Mouse (Mus musculus) urinary bladder, postnatal 14 days (tissue): ENCODE data around the gene Myoz2.

Experiments
- DNase-seq: peaks from one replicate; pipeline ENCODE4 v3.0.0; 2021; ENCODE audit warnings: low spot score

Myoz2 gene

DNA sequence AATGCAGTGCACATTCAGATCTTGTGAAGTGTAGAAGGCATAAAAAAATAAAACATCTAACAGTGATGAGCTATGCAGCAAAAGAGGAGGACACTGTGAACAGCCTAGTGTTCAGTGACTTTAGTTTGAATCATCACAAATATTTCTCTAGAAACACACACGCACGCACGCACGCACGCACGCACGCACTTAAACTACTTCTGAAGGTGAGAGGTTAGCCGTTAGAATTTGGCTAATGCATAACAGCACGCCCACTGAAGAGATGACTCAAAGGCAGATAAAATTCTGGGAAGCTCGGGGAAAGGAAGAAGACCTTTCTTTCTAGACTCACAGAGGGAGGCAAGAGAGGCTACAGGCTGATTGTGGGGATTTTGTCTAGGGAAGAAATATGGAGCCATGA lies 27.4 kb downstream of the Myoz2 start:
- DNase-seq, result no peak

DNA sequence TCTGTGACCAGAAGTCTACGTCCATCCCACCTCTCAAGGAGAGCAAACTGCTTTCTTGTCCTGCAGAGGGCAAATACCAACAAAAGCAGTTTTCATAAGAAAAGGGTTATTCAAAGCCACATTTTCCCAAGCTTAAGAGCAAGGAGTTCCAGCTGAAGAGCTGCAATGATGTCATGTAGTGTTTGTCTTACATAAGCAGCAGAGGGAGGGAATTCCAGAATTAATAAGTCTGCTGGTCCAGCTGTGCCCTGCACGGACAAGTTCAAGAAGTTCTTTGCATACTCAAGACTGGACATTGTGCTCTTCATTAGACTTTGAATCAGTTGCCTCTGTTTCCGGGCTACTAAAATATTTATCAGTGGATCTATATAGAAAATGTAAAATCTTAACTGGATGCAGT lies 33.8 kb downstream of the Myoz2 start:
- DNase-seq, result no peak

DNA sequence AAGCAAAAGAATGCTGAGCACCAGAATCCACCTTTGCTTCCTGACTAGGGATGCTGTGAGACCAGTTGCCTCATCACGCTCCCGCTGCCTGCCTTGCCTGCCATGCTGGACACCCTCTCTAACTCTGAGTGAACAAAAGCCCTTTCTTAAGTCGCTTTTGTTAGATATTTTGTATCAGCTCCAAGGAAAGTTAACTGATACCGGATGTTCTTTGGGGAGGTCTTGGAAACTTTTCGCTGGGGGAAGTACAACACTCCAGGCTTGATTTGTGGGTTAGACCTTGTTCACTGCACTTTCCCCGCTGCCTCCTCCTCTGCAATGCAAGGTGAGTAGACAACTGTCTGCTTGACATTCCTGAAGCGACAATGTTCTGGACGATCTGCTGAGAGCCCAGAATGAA lies 36.3 kb downstream of the Myoz2 start:
- DNase-seq, result no peak

DNA sequence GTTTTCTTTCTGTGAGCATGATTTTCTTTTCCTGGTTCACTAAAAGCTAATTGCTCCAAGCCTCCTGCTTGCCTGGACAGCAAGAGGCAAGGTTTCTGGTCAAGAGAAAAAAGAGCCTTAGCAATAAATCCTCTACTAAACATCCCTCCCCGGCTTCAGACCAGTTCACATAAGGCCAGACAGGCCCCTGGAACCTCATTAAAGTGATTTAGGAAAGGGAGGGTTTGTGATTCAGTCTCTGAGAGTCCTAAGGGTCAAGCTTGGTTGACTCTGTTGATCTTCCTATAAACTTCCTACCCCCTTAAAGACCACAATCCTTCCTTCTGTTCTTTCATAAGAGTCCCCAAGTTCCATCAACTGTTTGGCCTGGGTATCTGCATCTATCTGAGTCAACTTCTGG lies 37.8 kb downstream of the Myoz2 start:
- DNase-seq, result no peak

DNA sequence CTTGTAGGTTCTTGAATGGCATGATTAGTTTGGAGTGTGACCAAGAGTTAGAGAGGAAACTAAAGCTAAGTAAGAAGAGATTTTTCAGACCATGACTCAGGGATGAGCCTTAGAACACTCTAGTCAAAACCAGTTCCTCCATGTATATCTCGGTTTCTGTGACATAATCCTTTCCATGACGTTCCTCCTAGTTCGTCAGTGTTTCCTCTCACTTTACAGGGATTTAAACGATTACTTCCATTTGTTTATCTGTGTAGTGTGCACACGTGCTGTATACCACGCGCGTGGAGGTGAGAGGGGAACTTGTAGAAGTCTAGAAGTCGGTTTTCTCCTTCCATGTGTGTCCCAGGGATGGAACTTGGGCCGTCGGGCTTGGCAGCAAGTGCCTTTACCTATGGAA lies 47.9 kb downstream of the Myoz2 start:
- no peak for DNase-seq

DNA sequence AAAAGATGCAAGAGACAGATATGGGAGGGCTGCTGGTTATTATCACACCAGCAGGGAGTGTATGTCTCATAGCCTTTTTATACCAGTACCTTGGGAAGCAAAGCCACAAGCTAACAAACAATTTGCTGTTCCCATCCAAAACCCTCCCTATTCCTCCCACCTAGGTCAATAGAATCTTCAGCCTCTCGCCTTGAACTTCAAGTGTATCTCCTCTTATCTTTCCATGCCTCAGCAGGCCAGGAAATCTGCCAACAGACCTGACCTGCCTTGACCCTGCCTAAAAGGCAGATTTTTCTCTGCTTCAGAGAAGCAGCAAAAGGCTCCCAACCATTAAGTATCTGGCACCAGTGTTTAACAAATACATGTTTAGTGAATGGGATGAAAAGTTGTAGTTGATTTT lies 48.4 kb downstream of the Myoz2 start:
- peak; percentile 31 for DNase-seq

DNA sequence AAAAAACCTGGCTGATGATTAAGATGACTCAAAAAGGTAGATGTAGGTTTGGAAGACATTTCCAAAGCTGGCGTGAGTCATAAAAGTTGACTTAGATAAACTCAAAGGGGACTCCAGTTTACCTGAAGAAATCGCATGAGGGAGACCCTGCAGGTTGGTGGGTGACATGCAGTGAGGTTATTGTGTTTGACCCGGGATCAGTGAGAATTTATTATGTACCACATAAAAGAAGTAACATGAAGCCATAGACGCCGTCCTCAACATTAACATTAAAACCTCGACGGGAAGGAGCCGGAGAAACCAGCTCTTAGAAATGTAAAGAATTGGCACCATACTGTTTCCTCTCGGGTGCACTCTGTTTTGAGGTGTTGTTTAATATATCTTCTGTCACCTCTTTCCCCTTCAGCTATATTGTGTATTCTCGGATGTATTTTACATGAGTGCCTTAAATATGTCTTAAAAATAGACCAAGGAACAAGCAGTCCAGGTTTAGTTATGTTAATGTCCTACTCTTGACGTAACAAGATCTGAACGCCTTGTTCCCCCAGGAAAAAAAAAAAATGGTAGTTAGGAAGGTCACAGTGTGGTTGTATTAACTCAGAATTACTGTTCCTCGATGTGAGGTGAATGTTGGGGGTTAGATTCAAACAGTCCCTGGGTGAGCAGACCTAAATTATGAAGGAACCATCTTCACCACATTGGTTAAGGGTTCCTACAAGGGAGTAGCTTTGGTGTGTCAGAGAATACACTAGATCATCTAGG lies 49.5 kb downstream of the Myoz2 start:
- no peak for DNase-seq

DNA sequence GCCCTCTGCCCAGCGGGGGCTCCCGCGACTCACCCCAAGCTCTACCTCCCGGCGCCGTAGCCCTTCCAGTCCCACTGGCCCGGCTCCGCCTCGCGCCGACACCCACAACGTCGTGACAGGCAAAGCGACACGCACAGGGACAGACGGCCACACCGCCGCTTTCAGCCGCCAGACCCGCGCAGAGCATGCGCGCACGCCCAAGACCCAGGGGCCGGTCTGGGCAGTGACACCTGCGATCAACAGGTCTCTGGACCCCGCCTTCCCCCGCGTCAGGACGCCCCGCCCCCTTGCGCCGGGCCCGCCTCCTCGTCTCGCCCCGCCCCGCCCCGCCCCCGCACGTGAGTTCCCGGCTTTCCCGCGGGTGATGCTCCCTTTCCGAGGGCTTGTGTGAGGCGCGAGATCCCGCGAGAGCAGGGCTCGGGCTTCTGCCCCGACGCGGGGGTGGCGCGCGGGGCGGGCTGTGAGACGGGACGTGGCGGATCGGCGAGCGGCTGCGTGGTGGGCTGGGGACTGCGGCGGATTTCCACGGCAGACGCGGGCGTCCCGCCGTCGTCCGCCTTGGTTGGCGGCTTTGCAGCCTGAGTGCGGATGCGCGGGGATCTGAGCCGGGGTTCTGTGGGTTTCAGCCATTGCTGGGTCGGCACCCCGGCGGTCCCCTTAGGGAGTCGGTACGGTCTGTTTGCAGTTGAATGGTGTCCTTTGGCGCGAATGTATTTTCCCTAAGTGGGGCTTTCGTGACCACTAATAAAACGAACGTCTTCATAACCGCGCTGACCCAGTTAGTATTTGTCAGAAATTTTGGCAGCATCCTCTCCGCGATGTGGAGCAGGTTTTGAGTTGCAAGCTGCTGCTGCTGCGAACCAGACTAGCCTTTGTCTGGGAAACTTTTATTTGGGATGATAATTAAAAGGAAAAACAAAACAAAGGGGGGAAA lies 50.3 kb downstream of the Myoz2 start, which contains the start of gene Usp53:
TSS of gene Usp53 (minus strand) at position 262 of the 934 bp plus-strand sequence.
- DNase-seq, result peak; percentile 94

DNA sequence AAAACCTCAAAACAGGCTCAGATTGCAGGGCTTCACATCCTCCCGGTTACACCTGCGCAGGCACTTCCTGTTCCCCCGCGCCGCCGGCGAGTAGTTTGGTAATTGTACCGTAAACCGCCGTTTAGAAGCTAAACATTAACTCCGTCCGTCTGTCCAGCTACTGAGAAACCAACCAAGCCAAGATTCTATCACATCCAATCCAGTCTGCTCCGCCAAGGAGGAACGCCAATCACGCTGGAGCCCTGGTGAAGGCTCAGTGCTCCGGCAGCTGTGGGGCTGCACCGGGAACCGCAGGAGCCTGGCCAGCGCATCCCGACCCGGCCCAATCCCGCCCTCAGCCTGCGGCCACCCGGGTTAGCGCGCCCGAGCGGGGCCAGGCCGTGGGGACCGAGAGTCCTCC lies 51.0 kb downstream of the Myoz2 start:
- peak; percentile 75 for DNase-seq

DNA sequence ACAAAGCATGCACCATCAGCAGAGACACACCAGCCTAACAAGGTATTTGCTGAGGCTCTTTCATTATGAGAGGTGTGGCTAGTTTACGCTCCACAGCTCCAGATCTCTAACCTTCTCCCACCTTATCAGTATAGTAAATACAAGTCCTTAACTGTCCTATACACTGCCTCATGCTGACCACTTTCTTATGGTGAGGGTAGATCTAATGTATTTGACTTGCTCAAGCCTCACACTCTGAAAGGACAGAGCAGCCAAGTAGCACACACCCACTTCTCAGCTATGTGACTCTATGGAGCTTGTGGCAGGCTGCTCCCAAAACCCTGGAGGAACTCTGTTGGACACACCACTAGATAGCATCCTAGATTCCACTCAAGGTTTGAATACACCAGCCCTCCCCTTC lies 58.9 kb downstream of the Myoz2 start:
- no peak for DNase-seq

DNA sequence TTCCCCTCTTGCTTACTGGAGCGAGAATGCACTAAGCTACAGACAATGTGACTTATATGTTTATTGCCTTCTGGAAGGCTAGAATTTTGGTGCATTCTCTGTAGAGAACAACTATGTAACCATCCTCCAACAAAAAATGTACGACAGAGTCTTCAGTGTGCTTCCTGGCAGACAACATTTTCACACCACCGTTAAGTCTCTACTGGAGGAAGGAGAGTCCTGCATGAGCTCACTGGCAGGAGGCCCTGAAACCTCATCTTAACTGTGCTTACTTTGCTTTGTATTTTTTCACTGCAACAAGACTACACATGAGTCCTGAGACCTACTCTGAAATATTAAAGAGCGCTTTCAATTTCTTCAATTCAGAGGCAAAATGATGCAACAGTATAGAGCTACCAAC lies 59.5 kb downstream of the Myoz2 start:
- DNase-seq, result no peak

DNA sequence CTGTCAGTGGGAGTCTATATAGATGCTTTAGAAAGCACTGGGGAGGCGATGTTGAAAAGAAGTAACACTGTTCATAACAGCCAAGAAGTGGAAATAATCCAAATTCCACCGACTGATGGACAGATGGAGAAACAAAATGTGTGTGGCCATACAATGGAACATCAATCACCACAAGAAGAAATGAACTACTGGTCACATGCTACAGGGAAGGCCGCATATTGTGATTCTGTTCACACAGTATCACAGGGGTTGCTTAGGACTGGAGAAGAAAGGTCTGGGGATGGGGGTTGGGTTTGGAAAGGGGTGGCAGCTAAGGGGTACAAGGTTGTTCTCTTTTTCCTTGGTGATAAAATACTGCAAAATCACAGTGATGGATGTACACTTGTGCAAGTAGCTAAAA lies 60.0 kb downstream of the Myoz2 start:
- no peak for DNase-seq

DNA sequence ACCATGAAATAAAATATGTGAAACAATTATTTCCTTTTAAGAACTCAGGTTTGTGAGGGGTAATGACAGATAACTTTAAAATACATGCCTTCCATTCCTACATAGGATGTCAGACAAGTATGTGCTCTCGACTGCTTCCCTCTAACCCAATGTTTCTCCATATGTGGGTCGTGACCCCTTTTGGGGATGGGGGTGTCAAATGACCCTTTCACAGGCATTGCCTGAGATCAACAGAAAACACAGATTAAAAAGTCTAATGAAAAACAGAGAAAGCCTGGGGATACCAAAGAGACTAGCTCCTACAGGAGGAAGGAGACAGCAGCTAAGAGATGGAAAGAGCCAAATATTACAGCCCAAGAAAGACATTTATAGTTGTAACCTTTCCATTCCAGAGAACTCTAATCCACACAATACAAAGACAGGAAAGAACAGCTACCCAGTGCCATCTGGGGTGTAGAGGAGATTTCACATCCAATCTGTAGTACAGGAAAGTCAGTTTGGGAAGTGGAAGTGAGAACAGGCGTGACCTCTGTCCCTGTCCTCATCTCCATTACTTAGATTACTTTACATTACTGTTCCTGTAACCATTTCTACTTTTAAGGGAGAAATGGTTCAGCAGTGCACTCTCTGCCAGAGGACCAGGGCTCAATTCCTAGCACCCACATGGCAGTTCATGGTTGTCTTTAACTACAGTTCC lies 62.5 kb downstream of the Myoz2 start:
- no peak for DNase-seq

DNA sequence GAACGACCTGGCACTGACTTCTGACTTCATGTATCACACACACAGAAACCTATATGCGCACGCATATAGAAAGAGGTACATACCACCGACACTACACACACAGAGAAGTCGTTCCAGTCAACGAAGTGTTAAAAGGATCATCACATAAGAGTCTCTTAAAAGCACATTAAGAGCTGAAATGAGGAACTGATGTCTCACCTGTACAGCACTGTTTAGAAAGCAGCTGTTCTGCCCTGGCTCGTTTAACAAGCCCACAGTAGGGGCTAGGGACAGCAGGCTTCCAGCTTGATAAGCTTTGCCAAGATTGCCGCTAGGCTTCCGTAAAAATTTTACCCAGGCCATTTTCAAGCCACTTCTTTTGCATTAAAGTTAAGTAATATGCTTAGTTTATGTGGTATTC lies 66.4 kb downstream of the Myoz2 start:
- DNase-seq, result no peak

DNA sequence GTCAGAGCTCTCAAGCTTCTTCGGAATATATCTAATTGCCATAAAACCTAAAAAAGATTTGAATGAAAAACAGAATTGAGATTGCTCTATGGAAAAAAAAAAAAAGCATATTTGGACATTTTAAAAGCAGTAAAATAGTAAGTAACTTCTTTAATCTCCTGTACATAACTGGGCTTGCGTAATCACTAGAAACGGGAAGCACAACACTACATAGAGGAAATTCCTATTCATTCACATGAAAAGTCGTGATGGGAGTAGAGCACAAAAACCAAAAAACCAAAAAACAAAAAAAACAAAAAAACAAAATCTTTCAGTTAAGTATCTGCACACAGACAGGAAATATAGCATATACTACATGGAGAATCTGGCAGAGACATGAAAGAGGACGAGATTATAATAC lies 70.5 kb downstream of the Myoz2 start:
- no peak for DNase-seq
